Mouse (Mus musculus): ENCODE measurements at regions not wholly inside any gene's neighbourhood (a gene's known extent, or its start where the extent isn't known, plus 50 kb on each side); places are given as distances from the start of the nearest gene placed in this dataset.
A peak's percentile ranks its signal among the peaks of the same experiment; 100 is the strongest.
"Not testable (repeated sequence)": the region's sequence is repeated elsewhere in the genome, so short reads cannot be mapped to it uniquely, and the experiment has no call there.

- WGBS = 46% methylated on average over 2 of the region's 2 CpGs
- no peak for ATAC-seq (ENCODE audit: insufficient read depth)
- Histone ChIP-seq H3K9me3 (ENCODE audit: low read depth, low read length) (no peaks in the 10 kb centered on the region), H3K4me1 (ENCODE audit: insufficient read depth) (no peaks in the 10 kb centered on the region), H3K4me3 (ENCODE audit: low read depth, low read length) (no peak overlapping the region), H3K27ac (ENCODE audit: low read depth) (no peak overlapping the region), H3K4me2 (no peak overlapping the region), H3K36me3 (ENCODE audit: insufficient read depth) (no peaks in the 10 kb centered on the region), H3K27me3 (ENCODE audit: insufficient read depth, low read length) (no peaks in the 10 kb centered on the region), H3K9ac (no peak overlapping the region)
- peak; percentile 41 for DNase-seq
- TF ChIP-seq CTCF (IDR thresholded peaks at IDR 0.05; ENCODE audit: low read depth) = no peak
These were observed 90.9 kb upstream of the Gucy1a1 start for GRCm38 (mm10) chr3:82236377-82237057.

GRCm38 (mm10) chr3:82234306-82234705 lies 88.7 kb upstream of the Gucy1a1 start:
- Histone ChIP-seq H3K36me3 (ENCODE audit: insufficient read depth) (no peaks in the 10 kb centered on the region), H3K9ac (no peak overlapping the region), H3K4me3 (ENCODE audit: low read depth, low read length) (no peak overlapping the region), H3K4me1 (ENCODE audit: insufficient read depth) (no peaks in the 10 kb centered on the region), H3K9me3 (ENCODE audit: low read depth, low read length) (no peaks in the 10 kb centered on the region), H3K27ac (ENCODE audit: low read depth) (no peak overlapping the region), H3K4me2 (no peak overlapping the region), H3K27me3 (ENCODE audit: insufficient read depth, low read length) (no peaks in the 10 kb centered on the region)
- no peak for ATAC-seq (ENCODE audit: insufficient read depth)
- peak; percentile 43 for DNase-seq
- TF ChIP-seq CTCF (IDR thresholded peaks at IDR 0.05; ENCODE audit: low read depth) = no peak

DNA sequence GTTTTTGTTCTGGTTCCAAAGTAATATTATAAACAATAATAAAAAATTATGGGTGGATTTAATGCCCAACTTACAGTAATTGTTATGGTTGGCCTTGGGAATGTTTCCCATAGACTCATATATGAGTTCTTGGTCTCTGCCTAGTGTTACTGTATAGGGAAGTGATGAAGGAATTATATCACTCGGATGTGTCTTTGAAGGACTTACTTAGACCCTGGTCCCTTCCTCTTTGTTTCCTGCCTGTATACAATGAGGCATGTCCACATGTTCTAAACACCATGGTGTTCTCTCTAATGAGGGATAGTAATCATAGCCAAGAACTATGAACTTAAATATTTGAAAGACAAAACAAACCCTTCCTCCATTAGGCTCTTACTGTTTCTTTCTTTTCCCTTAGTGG lies 77.8 kb upstream of the Gucy1a1 start:
- Histone ChIP-seq H3K9me3 (ENCODE audit: low read depth, low read length) (no peaks in the 10 kb centered on the region), H3K4me2 (no peak overlapping the region), H3K4me3 (ENCODE audit: low read depth, low read length) (no peak overlapping the region), H3K27ac (ENCODE audit: low read depth) (no peak overlapping the region), H3K36me3 (ENCODE audit: insufficient read depth) (no peaks in the 10 kb centered on the region), H3K27me3 (ENCODE audit: insufficient read depth, low read length) (no peaks in the 10 kb centered on the region), H3K9ac (no peak overlapping the region), H3K4me1 (ENCODE audit: insufficient read depth) (peaks cover 3% of the 10 kb centered on the region; the same call in 1 of the 2 replicates)
- TF ChIP-seq CTCF (IDR thresholded peaks at IDR 0.05; ENCODE audit: low read depth) = no peak
- 0 out of 2 replicates have a peak, but pooled peaks have one; percentile 17 for ATAC-seq (ENCODE audit: insufficient read depth)
- WGBS = 75% methylated on average over 1 of the region's 1 CpGs
- DNase-seq = peak; percentile 17

DNA sequence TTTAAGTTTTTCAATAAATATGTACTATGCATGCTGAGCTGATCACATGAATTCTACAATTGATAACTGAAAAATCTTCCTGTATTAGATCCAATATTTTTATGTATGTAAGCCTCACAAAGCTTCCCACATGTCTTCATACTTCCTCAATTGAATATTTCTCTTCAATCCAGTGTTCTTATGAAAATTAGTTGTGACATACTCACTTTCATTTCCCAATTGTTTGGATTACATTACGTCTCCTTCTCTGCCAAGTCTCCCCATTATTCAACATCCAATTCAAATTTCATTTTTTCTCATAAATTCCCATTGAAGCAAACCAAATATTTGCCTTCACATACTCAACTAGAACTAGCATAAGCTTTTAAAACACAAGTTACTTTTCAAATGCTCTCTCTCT lies 76.3 kb upstream of the Gucy1a1 start:
- no peaks in the 10 kb centered on the region for H3K27me3 ChIP-seq (ENCODE audit: insufficient read depth, low read length)
- 33% methylated on average over 1 of the region's 1 CpGs for WGBS
- no peaks in the 10 kb centered on the region for H3K36me3 ChIP-seq (ENCODE audit: insufficient read depth)
- H3K9me3 ChIP-seq (ENCODE audit: low read depth, low read length) = no peaks in the 10 kb centered on the region
- DNase-seq (peak; percentile 3), ATAC-seq (ENCODE audit: insufficient read depth) (no peak)
- no peak overlapping the region for H3K4me2 ChIP-seq
- peaks cover 3% of the 10 kb centered on the region; the same call in 1 of the 2 replicates for H3K4me1 ChIP-seq (ENCODE audit: insufficient read depth)
- no peak overlapping the region for H3K27ac ChIP-seq (ENCODE audit: low read depth)
- no peak overlapping the region for H3K9ac ChIP-seq
- no peak overlapping the region for H3K4me3 ChIP-seq (ENCODE audit: low read depth, low read length)
- no peak for TF ChIP-seq CTCF (IDR thresholded peaks at IDR 0.05; ENCODE audit: low read depth)

GRCm38 (mm10) chr3:82219192-82219885 lies 73.8 kb upstream of the Gucy1a1 start:
- DNase-seq; ATAC-seq (ENCODE audit: insufficient read depth); H3K27ac ChIP-seq (ENCODE audit: low read depth); H3K4me2 ChIP-seq; H3K36me3 ChIP-seq (ENCODE audit: insufficient read depth); H3K9me3 ChIP-seq (ENCODE audit: low read depth, low read length); H3K4me1 ChIP-seq (ENCODE audit: insufficient read depth); H3K9ac ChIP-seq; H3K4me3 ChIP-seq (ENCODE audit: low read depth, low read length); H3K27me3 ChIP-seq (ENCODE audit: insufficient read depth, low read length): not testable (repeated sequence)
- WGBS = 23% methylated on average over 1 of the region's 1 CpGs

DNA sequence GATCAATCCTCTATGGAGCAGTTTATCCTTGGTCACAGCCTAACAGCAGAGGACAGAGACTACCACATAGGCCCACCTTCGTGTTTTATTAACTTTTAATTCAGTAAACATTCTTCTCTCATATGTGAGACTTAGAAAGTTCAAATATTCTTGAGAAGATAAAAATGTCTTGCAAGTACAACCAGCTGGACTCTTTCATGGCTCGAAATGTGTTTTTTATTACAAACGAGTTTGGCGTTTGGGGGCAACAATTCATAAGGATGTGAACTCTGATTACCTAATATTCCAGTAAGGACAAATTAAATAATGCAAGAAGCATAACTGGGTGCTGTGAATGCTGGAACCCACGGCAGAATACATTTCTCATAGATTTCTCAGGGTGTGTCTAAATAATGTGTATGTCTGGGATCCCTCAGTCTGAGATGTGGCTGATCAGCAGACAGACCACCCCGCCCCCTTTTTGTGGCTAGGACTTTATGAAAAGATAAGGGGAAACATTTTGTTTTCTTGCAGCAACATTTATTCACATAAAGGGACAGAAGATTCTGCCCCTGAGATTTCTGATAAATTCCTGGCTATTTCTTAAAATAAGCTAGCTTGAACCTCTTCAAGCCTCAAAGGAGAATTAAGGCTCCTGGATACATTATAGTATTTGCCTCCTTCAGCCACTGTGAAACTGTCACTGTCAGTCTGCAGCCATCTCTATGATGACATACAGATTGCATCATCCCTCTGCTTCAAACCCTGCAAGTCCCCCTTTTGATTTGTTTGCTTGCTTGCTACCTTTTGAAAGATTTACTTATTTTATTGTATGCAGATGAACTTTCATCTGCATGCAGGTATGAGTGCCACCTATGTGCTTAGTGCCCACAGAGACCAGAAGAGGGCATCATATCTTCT lies 69.2 kb upstream of the Gucy1a1 start:
- Histone ChIP-seq H3K4me3 (ENCODE audit: low read depth, low read length) (no peak overlapping the region), H3K36me3 (ENCODE audit: insufficient read depth) (no peaks in the 10 kb centered on the region), H3K27me3 (ENCODE audit: insufficient read depth, low read length) (no peaks in the 10 kb centered on the region), H3K9me3 (ENCODE audit: low read depth, low read length) (no peaks in the 10 kb centered on the region), H3K4me2 (no peak overlapping the region), H3K4me1 (ENCODE audit: insufficient read depth) (no peaks in the 10 kb centered on the region), H3K27ac (ENCODE audit: low read depth) (no peak overlapping the region; the same call in 1 of the 2 replicates), H3K9ac (no peak overlapping the region)
- no peak for TF ChIP-seq CTCF (IDR thresholded peaks at IDR 0.05; ENCODE audit: low read depth)
- WGBS = 40% methylated on average over 6 of the region's 6 CpGs
- DNase-seq (peak; percentile 68), ATAC-seq (ENCODE audit: insufficient read depth) (peak; percentile 66; the same call in 1 of the 2 replicates)

- no peaks in the 10 kb centered on the region for H3K9me3 ChIP-seq (ENCODE audit: low read depth, low read length)
- 87% methylated on average over 5 of the region's 5 CpGs for WGBS
- no peak overlapping the region for H3K4me2 ChIP-seq
- DNase-seq = no peak
- no peaks in the 10 kb centered on the region for H3K4me1 ChIP-seq (ENCODE audit: insufficient read depth)
- H3K36me3 ChIP-seq (ENCODE audit: insufficient read depth) = no peaks in the 10 kb centered on the region
- H3K4me3 ChIP-seq (ENCODE audit: low read depth, low read length) = no peak overlapping the region
- H3K27ac ChIP-seq (ENCODE audit: low read depth) = no peak overlapping the region
- ATAC-seq (ENCODE audit: insufficient read depth) = no peak
- no peaks in the 10 kb centered on the region for H3K27me3 ChIP-seq (ENCODE audit: insufficient read depth, low read length)
- H3K9ac ChIP-seq = no peak overlapping the region
- TF ChIP-seq CTCF (IDR thresholded peaks at IDR 0.05; ENCODE audit: low read depth) = no peak
These were observed 61.7 kb upstream of the Gucy1a1 start for GRCm38 (mm10) chr3:82207321-82207720.
